Mouse (Mus musculus): ENCODE measurements around the gene Slc9a1. TPM values are rescaled to one million over a fixed set of nuclear protein-coding genes. Genes with fewer than 3 reads are reported as not detected.
A peak's percentile ranks its signal among the peaks of the same experiment; 100 is the strongest.

Gene Slc9a1
- polyA plus RNA-seq, 1 experiment, result 39.9 TPM

- 72% methylated on average over 6 of the region's 6 CpGs for WGBS
- DNase-seq, result no peak
- no peak for TF ChIP-seq POLR2A (IDR thresholded peaks at IDR 0.05; ENCODE audit: borderline replicate concordance, extremely low read depth, low read depth, low read length)
- TF ChIP-seq CTCF (IDR thresholded peaks at IDR 0.05; ENCODE audit: insufficient read depth, low read length), result no peak
- no peak overlapping the region for H3K4me3 ChIP-seq (replicated peaks; ENCODE audit: extremely low read depth, low read depth, low read length)
- H3K4me1 ChIP-seq (ENCODE audit: control insufficient read depth, insufficient read depth, low read length), result no peaks in the 10 kb centered on the region
Observed at GRCm38 (mm10) chr4:133423691-133424090, 54.2 kb downstream of the Slc9a1 start.

- DNase-seq, result peak; percentile 45
- Histone ChIP-seq H3K4me1 (ENCODE audit: control insufficient read depth, insufficient read depth, low read length) (no peaks in the 10 kb centered on the region), H3K4me3 (replicated peaks; ENCODE audit: extremely low read depth, low read depth, low read length) (no peak overlapping the region)
- 46% methylated on average over 4 of the region's 4 CpGs for WGBS
- peak; percentile 89 for TF ChIP-seq CTCF (IDR thresholded peaks at IDR 0.05; ENCODE audit: insufficient read depth, low read length)
- no peak for TF ChIP-seq POLR2A (IDR thresholded peaks at IDR 0.05; ENCODE audit: borderline replicate concordance, extremely low read depth, low read depth, low read length)
Observed at GRCm38 (mm10) chr4:133424100-133424499, 54.6 kb downstream of the Slc9a1 start.

GRCm38 (mm10) chr4:133426141-133426540, 56.6 kb downstream of the Slc9a1 start:
- WGBS, result 59% methylated on average over 5 of the region's 5 CpGs
- TF ChIP-seq CTCF (IDR thresholded peaks at IDR 0.05; ENCODE audit: insufficient read depth, low read length) (no peak), POLR2A (IDR thresholded peaks at IDR 0.05; ENCODE audit: borderline replicate concordance, extremely low read depth, low read depth, low read length) (no peak)
- DNase-seq, result no peak
- Histone ChIP-seq H3K4me1 (ENCODE audit: control insufficient read depth, insufficient read depth, low read length) (no peaks in the 10 kb centered on the region), H3K4me3 (replicated peaks; ENCODE audit: extremely low read depth, low read depth, low read length) (no peak overlapping the region)

GRCm38 (mm10) chr4:133431508-133431907, 62.0 kb downstream of the Slc9a1 start:
- Histone ChIP-seq H3K4me3 (replicated peaks; ENCODE audit: extremely low read depth, low read depth, low read length) (no peak overlapping the region), H3K4me1 (ENCODE audit: control insufficient read depth, insufficient read depth, low read length) (no peaks in the 10 kb centered on the region)
- no peak for TF ChIP-seq POLR2A (IDR thresholded peaks at IDR 0.05; ENCODE audit: borderline replicate concordance, extremely low read depth, low read depth, low read length)
- no peak for TF ChIP-seq CTCF (IDR thresholded peaks at IDR 0.05; ENCODE audit: insufficient read depth, low read length)
- DNase-seq, result no peak
- 81% methylated on average over 6 of the region's 6 CpGs for WGBS

- Histone ChIP-seq H3K4me3 (replicated peaks; ENCODE audit: extremely low read depth, low read depth, low read length) (no peak overlapping the region), H3K4me1 (ENCODE audit: control insufficient read depth, insufficient read depth, low read length) (no peaks in the 10 kb centered on the region)
- DNase-seq, result no peak
- no peak for TF ChIP-seq POLR2A (IDR thresholded peaks at IDR 0.05; ENCODE audit: borderline replicate concordance, extremely low read depth, low read depth, low read length)
- TF ChIP-seq CTCF (IDR thresholded peaks at IDR 0.05; ENCODE audit: insufficient read depth, low read length), result no peak
- WGBS, result 23% methylated on average over 17 of the region's 17 CpGs
Observed at GRCm38 (mm10) chr4:133432560-133433171, 63.2 kb downstream of the Slc9a1 start.

- 84% methylated on average over 11 of the region's 11 CpGs for WGBS
Observed at GRCm38 (mm10) chr4:133435921-133436320, 66.4 kb downstream of the Slc9a1 start.

GRCm38 (mm10) chr4:133439460-133440376, 70.2 kb downstream of the Slc9a1 start:
- no peak for DNase-seq
- no peaks in the 10 kb centered on the region; the same call in 1 of the 2 replicates for H3K4me1 ChIP-seq (ENCODE audit: control insufficient read depth, insufficient read depth, low read length)
- TF ChIP-seq POLR2A (IDR thresholded peaks at IDR 0.05; ENCODE audit: borderline replicate concordance, extremely low read depth, low read depth, low read length), result no peak
- no peak for TF ChIP-seq CTCF (IDR thresholded peaks at IDR 0.05; ENCODE audit: insufficient read depth, low read length)
- no peak overlapping the region for H3K4me3 ChIP-seq (replicated peaks; ENCODE audit: extremely low read depth, low read depth, low read length)
- WGBS, result 12% methylated on average over 17 of the region's 17 CpGs

More at GRCm38 (mm10) chr4:133435921-133436320, 66.4 kb downstream of the Slc9a1 start:
- no peak for DNase-seq
- TF ChIP-seq CTCF (IDR thresholded peaks at IDR 0.05; ENCODE audit: insufficient read depth, low read length) (no peak), POLR2A (IDR thresholded peaks at IDR 0.05; ENCODE audit: borderline replicate concordance, extremely low read depth, low read depth, low read length) (no peak)
- Histone ChIP-seq H3K4me3 (replicated peaks; ENCODE audit: extremely low read depth, low read depth, low read length) (no peak overlapping the region), H3K4me1 (ENCODE audit: control insufficient read depth, insufficient read depth, low read length) (no peaks in the 10 kb centered on the region; the same call in 1 of the 2 replicates)

GRCm38 (mm10) chr4:133440377-133440795, 70.9 kb downstream of the Slc9a1 start:
- no peaks in the 10 kb centered on the region; the same call in 1 of the 2 replicates for H3K4me1 ChIP-seq (ENCODE audit: control insufficient read depth, insufficient read depth, low read length)
- no peak for DNase-seq
- no peak overlapping the region for H3K4me3 ChIP-seq (replicated peaks; ENCODE audit: extremely low read depth, low read depth, low read length)
- WGBS, result 10% methylated on average over 6 of the region's 6 CpGs
- TF ChIP-seq CTCF (IDR thresholded peaks at IDR 0.05; ENCODE audit: insufficient read depth, low read length) (no peak), POLR2A (IDR thresholded peaks at IDR 0.05; ENCODE audit: borderline replicate concordance, extremely low read depth, low read depth, low read length) (no peak)

GRCm38 (mm10) chr4:133442194-133442593, 72.7 kb downstream of the Slc9a1 start:
- TF ChIP-seq POLR2A (IDR thresholded peaks at IDR 0.05; ENCODE audit: borderline replicate concordance, extremely low read depth, low read depth, low read length) (no peak), CTCF (IDR thresholded peaks at IDR 0.05; ENCODE audit: insufficient read depth, low read length) (no peak)
- H3K4me3 ChIP-seq (replicated peaks; ENCODE audit: extremely low read depth, low read depth, low read length), result no peak overlapping the region
- WGBS, result 71% methylated on average over 3 of the region's 3 CpGs
- H3K4me1 ChIP-seq (ENCODE audit: control insufficient read depth, insufficient read depth, low read length), result no peaks in the 10 kb centered on the region; the same call in 1 of the 2 replicates
- no peak for DNase-seq

Measured in lung, adult 2 months (tissue).